Mouse (Mus musculus) A20 (cell line): ENCODE data around the gene Hdc.
A peak's percentile ranks its signal among the peaks of the same experiment; 100 is the strongest.
"Not testable (repeated sequence)": the region's sequence is repeated elsewhere in the genome, so short reads cannot be mapped to it uniquely, and the experiment has no call there.

Experiments used
- DNase-seq: peaks from one replicate; pipeline ENCODE4 v3.0.0-alpha.2; 2011; ENCODE audit warnings: low read depth, low spot score

Hdc gene

DNA sequence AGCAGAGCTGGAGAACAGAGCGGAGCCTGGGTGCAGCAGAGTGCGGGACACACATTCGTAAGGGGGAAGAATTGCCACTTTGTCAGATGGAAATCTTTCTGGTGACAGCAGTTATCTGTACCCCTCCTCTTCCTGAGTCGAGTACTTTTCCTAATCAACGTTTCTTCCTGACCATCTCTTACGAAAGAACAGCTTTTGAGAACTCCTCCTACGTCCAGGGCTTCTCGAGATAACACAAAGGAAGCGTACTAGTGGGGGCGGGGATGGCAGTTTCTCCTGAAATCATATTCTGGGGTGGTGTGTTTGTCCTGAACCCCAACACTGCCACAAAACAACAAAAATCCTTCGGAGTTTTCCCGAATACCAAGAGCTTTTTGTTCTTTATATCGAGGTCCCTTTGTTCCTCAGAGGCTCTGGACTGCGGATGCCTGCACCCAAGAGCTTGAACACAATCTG is at the start of gene Hdc:
TSS of gene Hdc (minus strand) at position 51 of the 456 bp plus-strand sequence.
- DNase-seq = no peak

DNA sequence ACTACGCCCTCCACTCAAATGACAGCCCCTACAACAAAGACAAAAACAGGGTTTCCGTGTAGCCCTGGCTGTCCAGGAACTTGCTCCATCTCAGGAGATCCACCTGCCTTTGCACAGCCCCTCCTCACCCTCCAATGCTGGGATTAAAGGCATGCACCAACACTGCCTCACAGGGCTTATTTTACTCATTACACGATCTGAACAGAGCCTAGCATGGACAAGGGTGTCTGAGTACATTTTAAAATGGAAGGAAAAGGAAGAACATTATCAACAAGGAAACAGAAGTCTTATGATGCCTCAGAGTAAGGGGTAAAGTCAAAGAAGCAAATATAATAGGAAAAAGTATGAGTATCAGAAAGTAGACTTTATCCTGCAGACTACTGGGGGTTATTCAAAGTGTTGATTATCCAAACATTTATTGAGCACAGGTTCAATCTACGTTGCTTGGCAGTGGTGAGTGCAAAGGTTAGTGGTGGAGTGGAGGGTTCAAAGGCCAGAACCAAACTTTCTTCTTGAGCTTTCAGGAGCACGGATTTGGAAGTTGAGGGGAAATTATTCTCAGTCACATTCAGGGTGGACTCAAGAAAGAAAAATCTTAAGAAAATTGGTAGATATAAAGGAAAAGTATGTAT is 49.6 kb upstream of the Hdc start:
- DNase-seq = no peak

DNA sequence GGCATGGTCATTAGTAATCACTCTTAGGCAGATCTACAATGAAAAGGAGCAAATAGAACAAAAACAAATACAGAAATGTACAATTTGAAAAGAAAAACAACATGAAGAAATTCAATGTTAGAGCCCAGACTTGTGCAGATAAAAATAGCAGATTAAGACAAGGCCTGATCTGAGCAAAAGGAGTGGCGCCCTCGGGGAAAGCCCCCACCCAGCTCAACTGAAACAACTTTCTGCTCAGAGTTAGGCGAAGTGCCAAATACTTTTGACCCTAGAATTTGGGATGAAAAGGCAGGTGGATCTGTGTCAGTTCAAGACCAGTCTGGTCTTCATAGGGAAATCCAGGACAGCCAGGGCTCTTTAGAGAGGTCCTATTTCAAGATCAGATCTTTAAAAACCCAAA is 46.9 kb upstream of the Hdc start:
- DNase-seq = no peak

DNA sequence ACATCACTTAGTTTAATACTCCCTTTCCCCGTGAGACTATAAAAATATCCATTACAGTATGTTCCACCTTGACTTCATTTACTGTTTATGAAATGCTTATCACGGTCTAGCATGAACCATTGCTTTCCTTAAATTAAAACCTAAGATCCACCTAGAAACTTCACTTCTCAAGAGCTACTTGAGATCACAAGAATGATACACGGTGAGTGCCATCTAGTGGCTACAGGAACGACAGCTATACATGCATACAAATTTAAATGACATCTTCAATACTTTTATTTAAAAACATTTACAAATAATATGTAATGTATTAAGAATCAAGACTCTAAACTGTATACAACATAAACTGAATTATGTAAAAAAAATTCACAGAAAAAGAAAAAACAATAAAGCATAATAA is 44.4 kb upstream of the Hdc start:
- peak; percentile 66 for DNase-seq

DNA sequence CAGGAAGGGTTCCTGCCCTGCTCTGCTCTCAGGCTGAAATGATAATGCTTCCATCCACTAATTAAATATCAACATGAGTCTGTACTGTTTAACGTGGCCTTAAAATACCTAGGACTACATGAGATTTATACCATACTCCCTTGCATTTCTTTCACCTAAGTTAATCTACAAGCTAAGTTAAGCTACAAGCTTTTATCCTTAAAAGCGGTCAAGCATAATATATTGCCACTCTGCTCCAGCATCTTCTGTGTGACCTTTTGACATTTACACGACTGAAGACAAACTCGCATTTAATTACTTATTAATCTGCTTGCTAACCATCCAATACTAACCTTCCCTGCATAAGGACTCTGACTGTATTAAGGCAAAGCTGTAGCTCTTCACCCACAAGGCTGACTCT is 33.8 kb upstream of the Hdc start:
- no peak for DNase-seq

DNA sequence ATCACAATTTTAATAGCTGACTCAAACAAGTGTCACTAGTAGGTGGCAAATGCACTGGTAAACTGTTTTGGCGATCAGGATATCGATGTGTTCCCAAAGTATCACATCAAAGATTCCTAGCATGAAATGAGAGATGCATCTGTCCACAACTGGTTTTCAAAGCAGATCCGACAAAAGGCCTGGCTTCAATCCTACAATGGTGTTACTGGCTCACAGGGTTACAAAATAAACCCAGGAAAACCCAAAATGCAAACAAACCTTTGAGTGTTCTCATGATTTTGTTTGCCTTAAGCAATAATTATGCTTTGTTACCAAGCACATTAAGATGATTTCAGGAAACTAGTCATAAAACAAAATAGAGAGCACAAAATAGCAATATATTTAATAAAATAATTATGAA is 28.7 kb upstream of the Hdc start:
- no peak for DNase-seq

DNA sequence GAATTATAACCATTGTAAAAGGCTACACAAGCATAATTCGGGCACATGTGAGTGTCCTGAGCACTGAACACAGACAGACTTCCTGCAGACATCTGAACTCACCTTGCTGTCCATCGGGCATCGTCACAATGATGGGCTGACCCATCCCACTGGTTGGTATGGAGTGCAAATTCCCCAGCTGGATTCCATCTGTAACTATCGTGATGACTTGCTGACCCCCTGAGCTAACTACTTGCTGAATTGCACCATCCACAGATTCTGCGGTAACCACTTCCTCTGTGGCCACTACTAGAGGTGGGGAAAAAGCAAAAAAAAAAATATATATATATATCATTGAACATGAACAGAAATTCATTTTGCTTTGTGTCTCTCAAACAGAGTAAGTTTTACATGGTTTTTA is 27.4 kb upstream of the Hdc start:
- no peak for DNase-seq

DNA sequence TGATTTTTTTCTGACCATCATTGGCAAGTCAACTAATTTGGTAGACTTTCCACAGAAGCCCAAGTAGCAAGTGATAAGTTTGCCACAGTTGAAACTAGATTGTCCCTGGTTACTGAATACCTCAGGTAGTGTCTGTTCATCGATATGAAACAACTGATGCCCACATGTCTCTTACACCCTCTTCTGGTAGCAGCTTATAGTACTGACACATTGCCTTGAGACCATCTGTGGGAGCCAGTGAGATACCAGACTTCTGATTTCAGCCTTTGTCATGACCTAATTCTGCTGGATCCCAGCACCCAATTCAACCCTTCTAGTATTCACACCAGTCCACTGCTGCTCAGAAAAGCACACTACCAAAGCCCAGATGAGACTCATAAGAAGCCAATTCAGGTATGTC is 25.7 kb upstream of the Hdc start:
- DNase-seq = no peak

DNA sequence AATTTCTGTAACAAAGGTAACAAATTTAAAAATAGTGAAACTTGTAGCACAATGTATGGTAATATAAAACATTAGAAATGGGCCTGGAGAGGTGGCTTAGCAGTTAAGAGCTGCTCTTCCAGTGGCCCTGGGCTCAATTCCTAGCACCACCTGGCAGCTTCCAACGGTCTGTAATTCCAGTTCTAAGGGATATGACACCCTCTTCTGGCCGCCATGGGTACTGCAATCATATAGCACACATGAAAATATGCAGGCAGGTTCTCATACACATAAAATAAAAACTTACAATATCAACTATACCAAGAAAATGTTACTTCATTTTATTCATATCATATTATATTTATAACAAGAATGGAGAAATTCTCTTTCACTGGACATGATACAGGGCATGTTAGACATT is 21.2 kb upstream of the Hdc start:
- DNase-seq = no peak

DNA sequence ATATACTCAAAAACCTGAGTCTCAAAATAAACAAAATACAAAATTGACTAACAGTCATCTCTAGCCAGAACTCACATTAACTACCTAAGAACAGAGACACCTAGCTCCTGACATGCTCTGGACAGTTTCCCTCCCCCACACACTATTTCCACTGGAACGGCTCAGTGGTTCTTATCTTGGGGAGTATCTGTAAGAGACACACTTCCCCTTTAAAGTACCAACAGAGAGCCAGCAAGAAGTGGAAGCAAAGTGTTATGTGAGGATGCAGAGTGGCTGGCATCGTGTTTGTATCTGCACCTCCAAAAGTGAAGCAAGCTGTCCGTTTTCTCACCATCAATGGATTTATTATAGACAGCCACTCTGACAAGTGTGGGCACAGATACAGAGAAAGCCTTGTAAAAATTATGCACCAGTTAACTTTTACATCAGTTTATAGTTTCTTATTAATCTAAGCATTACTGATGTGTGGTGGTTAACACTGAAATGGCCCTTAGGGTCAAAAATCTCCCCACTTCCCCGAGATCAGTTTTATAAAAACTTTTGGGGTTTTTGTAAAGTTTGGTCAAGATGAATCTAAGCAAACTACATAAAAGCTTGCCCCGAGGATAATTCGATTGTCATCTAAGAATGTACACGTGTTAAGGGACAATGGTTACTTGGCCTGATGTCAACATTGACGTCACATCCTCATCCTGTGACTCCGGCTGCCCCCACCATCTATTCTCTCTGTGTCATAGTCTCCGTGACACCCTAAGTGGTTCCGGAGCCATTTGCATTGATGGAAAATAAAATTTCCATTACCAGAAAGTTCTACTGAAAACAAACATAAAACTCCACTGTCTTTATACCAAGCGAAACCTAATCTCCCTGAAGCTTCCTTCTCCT is 17.1 kb upstream of the Hdc start:
- DNase-seq = peak; percentile 45

DNA sequence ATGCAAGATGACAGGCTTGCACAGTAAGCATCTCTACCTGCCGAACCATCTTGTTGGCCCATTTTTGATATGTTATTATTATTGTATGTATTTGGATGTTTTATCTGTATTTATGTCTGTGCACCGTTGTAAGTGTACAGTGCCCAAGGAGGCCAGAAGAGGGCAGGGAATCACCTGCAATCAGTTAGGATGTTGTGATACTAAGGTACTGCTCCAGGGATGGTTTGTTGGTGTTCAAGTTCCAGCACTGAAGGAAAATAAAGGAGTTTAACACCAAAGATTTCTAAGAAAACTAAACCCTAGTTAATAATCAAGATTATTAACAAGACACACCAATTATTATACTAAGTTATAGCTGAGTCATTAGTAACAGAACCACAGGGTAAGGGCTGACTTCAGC is 14.1 kb upstream of the Hdc start:
- no peak for DNase-seq

DNA sequence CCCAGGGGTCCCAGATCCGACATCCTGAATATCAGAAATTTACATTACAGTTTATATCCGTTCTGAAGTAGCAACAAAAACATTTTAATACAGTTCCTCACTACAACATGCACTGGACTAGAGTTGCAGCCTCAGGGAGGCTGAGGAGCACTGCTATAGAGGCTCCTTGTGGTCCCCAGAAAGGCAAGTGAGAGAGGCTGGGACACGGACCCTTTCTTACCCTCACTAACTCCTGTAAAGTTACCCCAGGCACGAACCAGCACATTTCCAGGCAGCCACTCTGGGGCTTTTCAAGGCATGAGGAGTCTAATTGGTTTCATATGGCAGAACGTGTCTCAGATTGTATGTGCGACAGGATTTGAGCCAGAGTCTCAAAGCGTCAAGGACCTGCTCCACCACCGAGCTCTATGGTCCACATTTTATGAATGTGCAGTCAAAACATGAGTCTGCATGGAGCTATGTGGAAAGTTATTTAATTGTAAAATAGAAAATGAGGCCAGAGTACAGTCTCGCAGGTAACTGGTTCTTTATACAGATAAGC is 9.4 kb upstream of the Hdc start:
- DNase-seq = no peak

DNA sequence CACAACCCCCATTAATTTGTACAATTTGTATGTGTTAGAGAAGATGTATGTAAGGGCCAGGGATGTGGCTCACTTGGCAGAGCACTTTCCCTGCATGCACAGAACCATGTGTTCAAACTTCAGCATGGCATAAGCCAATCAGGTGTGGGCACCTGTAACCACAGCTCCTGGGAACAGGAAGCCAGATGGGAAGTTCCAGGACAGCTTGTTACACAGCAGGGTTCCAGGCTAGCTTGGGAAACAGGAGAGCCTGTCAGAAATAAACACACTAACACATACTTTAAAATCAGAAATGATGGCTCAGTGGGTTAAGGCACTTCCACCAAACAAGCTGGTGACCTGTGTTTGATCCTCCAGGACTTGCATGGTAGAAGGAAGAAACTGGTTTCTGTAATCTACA is 4.0 kb upstream of the Hdc start:
- no peak for DNase-seq

DNA sequence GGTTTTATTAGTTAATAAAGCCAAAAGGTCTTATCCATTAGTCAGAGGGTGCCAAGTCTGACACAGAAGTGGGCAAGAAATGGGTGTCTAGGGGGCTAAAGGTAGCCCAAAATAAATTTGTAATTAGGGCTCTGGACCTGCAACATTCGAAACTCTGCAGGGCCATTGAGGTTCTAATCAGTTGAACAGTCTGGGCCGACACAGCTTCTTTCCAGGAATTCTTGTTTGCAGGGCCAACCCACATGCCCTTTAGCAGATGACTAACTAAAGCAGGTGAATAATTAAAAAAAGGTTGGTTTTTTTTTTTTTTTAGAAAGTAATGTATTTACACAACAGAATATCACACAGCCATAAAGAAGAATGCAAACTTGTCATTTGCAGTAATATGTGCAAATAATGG is 3.4 kb upstream of the Hdc start:
- DNase-seq = no peak

DNA sequence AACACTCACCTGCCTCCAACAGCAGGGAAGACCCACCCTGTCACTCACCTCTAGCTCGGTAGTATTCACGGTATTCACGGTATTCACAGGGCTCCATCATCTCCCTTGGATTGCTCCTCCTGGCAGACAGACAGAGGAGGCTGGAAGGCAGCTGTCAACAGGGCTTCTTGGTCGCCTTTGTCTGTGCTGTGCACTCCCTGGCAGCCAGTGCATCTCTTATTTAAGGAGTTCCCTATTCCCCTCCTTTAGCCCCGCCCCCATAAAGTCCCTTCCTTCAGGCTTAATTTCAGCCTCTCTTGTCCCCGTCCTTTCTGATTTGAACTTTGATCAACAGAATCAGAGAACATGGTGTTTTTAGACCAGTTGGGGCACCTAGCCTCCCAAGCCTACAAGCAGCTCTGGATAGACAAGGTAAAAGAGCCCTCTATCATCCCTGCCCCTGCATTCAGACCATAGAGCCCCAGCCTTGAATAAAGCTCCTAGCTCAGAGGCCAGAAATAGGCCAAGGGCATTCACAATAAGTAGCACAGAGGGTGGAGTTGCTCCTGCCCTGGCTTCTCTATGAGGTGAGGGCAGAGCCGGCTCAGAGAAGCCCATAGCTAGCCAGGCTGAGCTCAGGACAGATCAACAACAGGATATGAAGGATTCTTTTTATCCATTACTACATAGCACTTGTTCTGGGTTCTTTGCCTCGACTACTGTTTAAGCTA is 474 bp downstream of the Hdc start:
- DNase-seq = no peak

DNA sequence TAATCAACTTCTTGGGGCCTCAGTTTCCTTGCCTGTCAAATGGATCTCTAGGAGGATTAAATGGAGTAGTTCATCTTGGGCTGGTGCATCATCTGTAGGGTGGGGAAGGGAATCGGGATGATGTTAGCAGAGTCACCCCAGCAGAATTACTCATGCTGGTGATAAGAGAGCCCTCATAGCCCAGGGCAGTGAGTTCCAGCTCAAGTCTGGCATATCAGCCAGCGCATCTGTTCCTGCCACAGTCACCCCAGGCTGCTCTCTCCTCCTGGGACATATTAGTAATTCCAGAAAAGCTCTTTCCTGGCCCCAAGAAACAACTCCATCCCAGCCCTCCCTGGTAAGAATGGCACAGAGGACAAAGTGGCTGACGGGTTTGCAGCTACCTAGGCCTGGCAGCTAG is 3.7 kb downstream of the Hdc start:
- no peak for DNase-seq

DNA sequence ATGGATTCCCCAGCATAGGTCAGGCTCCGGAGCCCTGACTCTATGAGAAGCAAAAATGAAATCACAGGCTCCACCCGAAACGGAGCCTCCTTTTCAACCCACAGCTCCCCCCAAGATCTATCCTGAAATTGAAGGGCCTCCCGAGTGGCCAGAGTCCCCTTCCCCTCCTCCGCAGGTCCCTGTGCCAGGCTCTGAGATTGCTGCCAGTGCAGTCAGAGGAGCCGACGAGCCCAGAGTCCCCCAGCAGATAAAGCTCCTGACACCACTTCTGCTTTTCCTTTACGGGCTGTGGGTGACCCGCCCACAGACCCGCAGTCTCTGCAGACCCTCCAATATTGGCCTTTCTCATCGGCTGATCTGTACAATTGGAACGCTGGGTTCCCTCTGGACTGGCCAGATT is 9.5 kb downstream of the Hdc start:
- not testable (repeated sequence) for DNase-seq

DNA sequence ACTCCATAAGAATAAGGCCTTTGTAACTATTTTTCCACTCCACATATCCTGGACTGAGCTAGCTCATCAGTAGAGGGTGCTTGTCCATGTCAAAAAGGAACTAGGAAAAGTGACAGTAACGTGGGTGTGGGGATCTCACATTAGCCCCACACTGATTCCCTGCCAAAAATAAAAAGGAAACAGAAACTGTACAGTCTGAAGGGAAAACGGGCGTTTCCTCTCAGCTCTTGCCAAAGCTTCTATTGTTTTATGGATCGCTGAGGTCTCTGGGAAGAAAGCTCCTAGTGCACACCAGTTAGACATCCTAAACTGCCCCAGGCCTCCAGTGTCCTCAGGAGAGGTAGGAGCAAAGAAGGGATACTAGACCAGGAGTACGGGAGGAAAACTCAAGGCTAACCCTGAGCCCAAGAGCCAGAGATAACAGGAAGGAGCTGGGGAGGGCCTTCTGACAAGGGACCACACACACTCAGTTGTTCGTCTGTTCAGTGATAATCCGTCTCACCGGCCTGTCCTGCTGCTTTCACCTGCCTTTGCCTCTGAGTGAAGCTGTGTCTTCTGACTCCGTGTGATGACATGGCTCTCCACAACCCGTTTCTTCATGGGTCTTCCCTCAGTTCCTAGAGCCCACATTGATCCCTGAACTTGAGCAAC is 11.4 kb downstream of the Hdc start:
- no peak for DNase-seq

DNA sequence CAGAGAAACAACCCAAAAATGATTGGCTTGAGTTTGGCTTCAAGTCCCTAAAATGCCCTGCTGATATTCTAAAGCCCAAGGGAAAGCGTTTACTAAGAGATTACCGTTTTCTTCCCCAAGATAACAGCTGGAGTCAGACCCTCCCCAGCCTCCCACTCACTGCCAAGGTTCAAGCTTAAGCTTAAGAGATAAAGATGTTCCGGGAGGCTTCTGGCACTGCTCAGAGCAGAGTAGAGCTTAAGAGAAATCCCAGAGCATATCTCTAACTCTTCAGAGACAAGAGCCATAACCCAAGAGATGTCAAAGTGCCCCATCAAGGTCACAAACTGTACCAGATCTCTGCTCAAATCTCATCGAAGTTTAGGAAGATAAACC is 12.4 kb downstream of the Hdc start:
- DNase-seq = no peak

DNA sequence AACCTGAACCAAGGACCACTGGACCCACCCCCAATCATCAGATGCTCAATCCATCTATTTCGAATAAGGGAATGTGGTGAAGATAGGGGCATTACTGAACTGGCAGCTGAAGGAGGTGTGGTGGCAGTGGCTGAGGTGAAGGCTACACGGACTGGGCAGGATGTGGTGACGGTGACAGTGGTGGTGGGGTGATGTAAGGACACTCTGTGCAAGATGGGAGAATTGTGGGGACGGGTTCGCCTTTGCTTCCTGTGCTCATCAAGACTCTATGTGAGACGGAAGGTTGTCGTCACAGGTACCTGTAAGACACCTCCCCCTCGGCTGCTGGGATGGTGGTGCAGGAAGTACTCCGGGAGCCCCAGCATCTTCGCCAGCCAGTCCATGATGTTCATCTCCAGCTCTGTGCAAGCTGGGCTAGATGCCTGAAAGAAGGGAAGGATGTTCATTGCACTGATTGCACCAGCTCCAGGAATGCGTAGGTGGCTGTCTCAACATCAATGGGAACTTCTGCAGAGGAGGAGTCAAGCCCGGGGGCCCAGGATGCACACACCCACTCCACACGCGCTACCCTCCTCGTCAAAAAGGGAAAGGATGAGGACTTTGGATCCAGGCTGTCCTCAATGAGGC is 12.9 kb downstream of the Hdc start:
- DNase-seq = no peak

DNA sequence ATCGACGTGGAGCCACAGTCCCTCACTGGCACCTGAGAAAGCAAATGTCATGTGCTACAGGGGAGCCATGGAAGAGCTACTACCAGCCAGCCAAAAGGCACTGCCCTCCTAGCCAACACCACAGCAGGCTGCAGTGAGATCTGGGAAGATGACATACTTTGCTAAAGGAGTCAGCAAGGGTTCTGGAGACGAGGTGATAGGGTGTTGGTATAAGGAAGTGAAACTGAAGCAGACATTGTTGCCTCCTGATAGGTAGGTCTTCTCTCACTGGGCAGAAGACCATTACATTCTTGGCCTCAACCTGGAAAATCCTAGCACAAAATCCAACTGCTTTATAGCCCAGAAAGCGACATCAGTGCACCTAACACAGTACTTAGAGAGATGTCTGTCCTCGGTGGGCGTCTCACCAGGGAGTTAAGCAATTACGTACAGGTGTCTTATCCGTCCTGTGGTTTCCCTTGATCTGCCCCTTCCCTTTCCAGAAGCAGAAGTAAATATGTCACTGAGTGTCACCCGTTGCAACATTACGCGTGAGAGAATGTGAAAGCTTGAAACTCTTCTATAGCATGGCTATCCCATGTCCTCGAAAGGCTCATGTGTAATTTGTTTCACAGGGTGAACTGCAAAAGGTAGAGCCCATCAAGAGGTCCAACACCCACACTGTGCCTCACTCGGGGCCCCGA is 17.0 kb downstream of the Hdc start:
- peak; percentile 84 for DNase-seq
